Mouse (Mus musculus) G1E (cell line): ENCODE data around the gene Tmem236.

Experiments used
- CTCF ChIP-seq: IDR thresholded peaks from 2 replicates; pipeline ENCODE4 v1.5.1; 2012; ENCODE audit warnings: low read depth, low read length, inconsistent platforms, mixed read lengths
- GATA1 ChIP-seq: IDR thresholded peaks from 2 replicates; pipeline ENCODE4 v1.6.1; 2012; ENCODE audit warnings: borderline replicate concordance, low read length, inconsistent platforms, mixed read lengths
- POLR2AphosphoS5 ChIP-seq: IDR thresholded peaks from 2 replicates; pipeline ENCODE4 v1.6.1; 2012; ENCODE audit warnings: low read depth, low read length, inconsistent platforms; ENCODE audit not compliant: insufficient replicate concordance
- TAL1 ChIP-seq: conservative IDR thresholded peaks from 2 replicates; pipeline ENCODE4 v1.6.1; 2012; ENCODE audit warnings: low read depth, low read length, inconsistent platforms, mixed read lengths

- no peak for TF ChIP-seq CTCF
- TF ChIP-seq POLR2AphosphoS5 = no peak
- no peak for TF ChIP-seq GATA1
- no peak for TF ChIP-seq TAL1
Measured at GRCm38 (mm10) chr2:14145311-14145710, 29.0 kb upstream of the Tmem236 start.
